Mouse (Mus musculus): ENCODE measurements at regions not wholly inside any gene's neighbourhood (a gene's known extent, or its start where the extent isn't known, plus 50 kb on each side); places are given as distances from the start of the nearest gene placed in this dataset.
"Not testable (repeated sequence)": the region's sequence is repeated elsewhere in the genome, so short reads cannot be mapped to it uniquely, and the experiment has no call there.

GRCm38 (mm10) chr5:129361527-129361926 lies 139.5 kb upstream of the Sfswap start:
- TF ChIP-seq MYOD1 (IDR thresholded peaks at IDR 0.05; ENCODE audit: control insufficient read depth, insufficient read length, low read depth) (no peak), MAX (IDR thresholded peaks at IDR 0.05) (no peak), CEBPB (IDR thresholded peaks at IDR 0.05; ENCODE audit: low read depth) (no peak), USF1 (IDR thresholded peaks at IDR 0.05; ENCODE audit: low read depth) (no peak), MYOG (IDR thresholded peaks at IDR 0.05; ENCODE audit: control insufficient read depth, extremely low read depth, insufficient read length) (no peak), FOSL1 (IDR thresholded peaks at IDR 0.05; ENCODE audit: insufficient read depth, low read length, poor library complexity, severe bottlenecking) (no peak), CTCF (IDR thresholded peaks at IDR 0.05; ENCODE audit: control insufficient read depth, insufficient read depth, insufficient read length) (no peak)
- no peaks in the 10 kb centered on the region for H3K36me3 ChIP-seq (ENCODE audit: control insufficient read depth, insufficient read depth)
- no peaks in the 10 kb centered on the region for H3K79me3 ChIP-seq (ENCODE audit: low read depth)
- H3ac ChIP-seq (ENCODE audit: control insufficient read depth, insufficient read length, low read depth), result no peak overlapping the region
- peaks cover 24% of the 10 kb centered on the region for H3K27me3 ChIP-seq (ENCODE audit: control insufficient read depth, insufficient read depth, insufficient read length)
- H3K79me2 ChIP-seq (ENCODE audit: control insufficient read depth, insufficient read depth), result no peaks in the 10 kb centered on the region
- no peak overlapping the region for H3K4me3 ChIP-seq (ENCODE audit: insufficient read depth, poor library complexity, severe bottlenecking)

GRCm38 (mm10) chr5:129363189-129363588 lies 137.8 kb upstream of the Sfswap start:
- no peaks in the 10 kb centered on the region for H3K79me2 ChIP-seq (ENCODE audit: control insufficient read depth, insufficient read depth)
- TF ChIP-seq MYOG (IDR thresholded peaks at IDR 0.05; ENCODE audit: control insufficient read depth, extremely low read depth, insufficient read length), result no peak
- no peak for TF ChIP-seq CTCF (IDR thresholded peaks at IDR 0.05; ENCODE audit: control insufficient read depth, insufficient read depth, insufficient read length)
- no peak for TF ChIP-seq MYOD1 (IDR thresholded peaks at IDR 0.05; ENCODE audit: control insufficient read depth, insufficient read length, low read depth)
- TF ChIP-seq FOSL1 (IDR thresholded peaks at IDR 0.05; ENCODE audit: insufficient read depth, low read length, poor library complexity, severe bottlenecking), result no peak
- no peak for TF ChIP-seq CEBPB (IDR thresholded peaks at IDR 0.05; ENCODE audit: low read depth)
- TF ChIP-seq MAX (IDR thresholded peaks at IDR 0.05), result no peak
- TF ChIP-seq USF1 (IDR thresholded peaks at IDR 0.05; ENCODE audit: low read depth), result no peak
- peaks cover 17% of the 10 kb centered on the region for H3K27me3 ChIP-seq (ENCODE audit: control insufficient read depth, insufficient read depth, insufficient read length)

DNA sequence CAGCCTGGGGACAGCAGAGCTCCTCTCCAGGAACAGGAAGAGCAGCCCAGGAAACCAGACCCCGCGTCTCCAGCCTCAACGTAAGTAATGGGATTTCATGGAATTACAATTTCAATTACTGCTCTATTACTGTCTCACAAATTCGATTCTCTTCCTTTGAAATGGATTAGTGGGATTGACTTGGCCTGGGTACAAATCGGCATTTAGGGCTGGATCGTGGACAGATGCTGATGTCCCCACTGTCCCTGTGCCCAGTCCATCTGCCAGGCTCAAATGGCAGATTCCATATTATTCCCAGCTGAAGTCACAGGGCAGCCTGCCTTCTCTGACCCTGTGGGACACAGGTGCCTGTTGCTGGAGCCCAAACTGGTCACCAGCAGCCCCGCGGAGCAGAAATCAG lies 136.0 kb upstream of the Sfswap start:
- no peak overlapping the region for H3ac ChIP-seq (ENCODE audit: control insufficient read depth, insufficient read length, low read depth)
- TF ChIP-seq USF1 (IDR thresholded peaks at IDR 0.05; ENCODE audit: low read depth) (no peak), CEBPB (IDR thresholded peaks at IDR 0.05; ENCODE audit: low read depth) (no peak), MYOD1 (IDR thresholded peaks at IDR 0.05; ENCODE audit: control insufficient read depth, insufficient read length, low read depth) (no peak), CTCF (IDR thresholded peaks at IDR 0.05; ENCODE audit: control insufficient read depth, insufficient read depth, insufficient read length) (no peak), FOSL1 (IDR thresholded peaks at IDR 0.05; ENCODE audit: insufficient read depth, low read length, poor library complexity, severe bottlenecking) (no peak), MAX (IDR thresholded peaks at IDR 0.05) (no peak), MYOG (IDR thresholded peaks at IDR 0.05; ENCODE audit: control insufficient read depth, extremely low read depth, insufficient read length) (no peak)
- H3K79me3 ChIP-seq (ENCODE audit: low read depth), result no peaks in the 10 kb centered on the region

More at GRCm38 (mm10) chr5:129363189-129363588, 137.8 kb upstream of the Sfswap start:
- no peak overlapping the region for H3ac ChIP-seq (ENCODE audit: control insufficient read depth, insufficient read length, low read depth)
- no peaks in the 10 kb centered on the region for H3K79me3 ChIP-seq (ENCODE audit: low read depth)
- H3K4me3 ChIP-seq (ENCODE audit: insufficient read depth, poor library complexity, severe bottlenecking), result no peak overlapping the region
- no peaks in the 10 kb centered on the region for H3K36me3 ChIP-seq (ENCODE audit: control insufficient read depth, insufficient read depth)

GRCm38 (mm10) chr5:129367266-129367665 lies 133.8 kb upstream of the Sfswap start:
- TF ChIP-seq MAX (IDR thresholded peaks at IDR 0.05), result no peak
- no peak for TF ChIP-seq MYOD1 (IDR thresholded peaks at IDR 0.05; ENCODE audit: control insufficient read depth, insufficient read length, low read depth)
- no peak for TF ChIP-seq CTCF (IDR thresholded peaks at IDR 0.05; ENCODE audit: control insufficient read depth, insufficient read depth, insufficient read length)
- no peak for TF ChIP-seq FOSL1 (IDR thresholded peaks at IDR 0.05; ENCODE audit: insufficient read depth, low read length, poor library complexity, severe bottlenecking)
- no peak for TF ChIP-seq MYOG (IDR thresholded peaks at IDR 0.05; ENCODE audit: control insufficient read depth, extremely low read depth, insufficient read length)
- no peak for TF ChIP-seq USF1 (IDR thresholded peaks at IDR 0.05; ENCODE audit: low read depth)
- no peak for TF ChIP-seq CEBPB (IDR thresholded peaks at IDR 0.05; ENCODE audit: low read depth)
- Histone ChIP-seq H3ac (ENCODE audit: control insufficient read depth, insufficient read length, low read depth) (no peak overlapping the region), H3K79me2 (ENCODE audit: control insufficient read depth, insufficient read depth) (no peaks in the 10 kb centered on the region), H3K79me3 (ENCODE audit: low read depth) (no peaks in the 10 kb centered on the region), H3K36me3 (ENCODE audit: control insufficient read depth, insufficient read depth) (no peaks in the 10 kb centered on the region), H3K4me3 (ENCODE audit: insufficient read depth, poor library complexity, severe bottlenecking) (no peak overlapping the region), H3K27me3 (ENCODE audit: control insufficient read depth, insufficient read depth, insufficient read length) (peaks cover 12% of the 10 kb centered on the region)

More for the DNA sequence above, 136.0 kb upstream of the Sfswap start:
- Histone ChIP-seq H3K36me3 (ENCODE audit: control insufficient read depth, insufficient read depth) (no peaks in the 10 kb centered on the region), H3K27me3 (ENCODE audit: control insufficient read depth, insufficient read depth, insufficient read length) (peaks cover 17% of the 10 kb centered on the region), H3K79me2 (ENCODE audit: control insufficient read depth, insufficient read depth) (no peaks in the 10 kb centered on the region), H3K4me3 (ENCODE audit: insufficient read depth, poor library complexity, severe bottlenecking) (no peak overlapping the region)

- no peak for TF ChIP-seq FOSL1 (IDR thresholded peaks at IDR 0.05; ENCODE audit: insufficient read depth, low read length, poor library complexity, severe bottlenecking)
- TF ChIP-seq MAX (IDR thresholded peaks at IDR 0.05), result no peak
- no peak for TF ChIP-seq CTCF (IDR thresholded peaks at IDR 0.05; ENCODE audit: control insufficient read depth, insufficient read depth, insufficient read length)
- no peak for TF ChIP-seq CEBPB (IDR thresholded peaks at IDR 0.05; ENCODE audit: low read depth)
- no peak for TF ChIP-seq MYOD1 (IDR thresholded peaks at IDR 0.05; ENCODE audit: control insufficient read depth, insufficient read length, low read depth)
- TF ChIP-seq USF1 (IDR thresholded peaks at IDR 0.05; ENCODE audit: low read depth), result peak; percentile 21
- H3ac ChIP-seq (ENCODE audit: control insufficient read depth, insufficient read length, low read depth), result no peak overlapping the region
- H3K79me2 ChIP-seq (ENCODE audit: control insufficient read depth, insufficient read depth), result no peaks in the 10 kb centered on the region
- H3K4me3 ChIP-seq (ENCODE audit: insufficient read depth, poor library complexity, severe bottlenecking), result no peak overlapping the region
- no peaks in the 10 kb centered on the region for H3K79me3 ChIP-seq (ENCODE audit: low read depth)
- no peaks in the 10 kb centered on the region for H3K27me3 ChIP-seq (ENCODE audit: control insufficient read depth, insufficient read depth, insufficient read length)
- no peaks in the 10 kb centered on the region for H3K36me3 ChIP-seq (ENCODE audit: control insufficient read depth, insufficient read depth)
Observed at GRCm38 (mm10) chr5:129380861-129381260, 120.2 kb upstream of the Sfswap start.

DNA sequence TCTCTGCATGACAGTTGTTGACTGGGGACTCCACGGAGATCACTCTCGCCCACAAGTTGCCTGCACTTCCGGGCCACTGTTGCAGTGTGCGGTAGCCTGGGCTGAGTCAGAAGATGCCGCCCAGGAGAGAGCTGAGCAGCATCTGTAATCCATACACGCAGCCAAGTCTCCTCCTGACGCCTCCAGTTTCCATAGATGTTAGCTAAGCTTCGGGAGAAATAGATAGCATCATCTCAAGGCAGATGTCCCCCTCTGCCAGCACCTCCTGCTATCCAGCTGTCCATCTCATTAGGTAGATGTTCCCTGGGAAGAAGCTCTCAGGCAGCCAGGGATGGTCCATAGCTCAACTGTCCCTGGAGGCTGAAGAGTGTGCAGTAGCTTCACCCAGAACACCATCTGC lies 116.0 kb upstream of the Sfswap start:
- Histone ChIP-seq H3ac (ENCODE audit: control insufficient read depth, insufficient read length, low read depth) (no peak overlapping the region), H3K79me2 (ENCODE audit: control insufficient read depth, insufficient read depth) (no peaks in the 10 kb centered on the region), H3K36me3 (ENCODE audit: control insufficient read depth, insufficient read depth) (no peaks in the 10 kb centered on the region), H3K79me3 (ENCODE audit: low read depth) (no peaks in the 10 kb centered on the region), H3K27me3 (ENCODE audit: control insufficient read depth, insufficient read depth, insufficient read length) (peaks cover 14% of the 10 kb centered on the region), H3K4me3 (ENCODE audit: insufficient read depth, poor library complexity, severe bottlenecking) (no peak overlapping the region)
- TF ChIP-seq MYOG (IDR thresholded peaks at IDR 0.05; ENCODE audit: control insufficient read depth, extremely low read depth, insufficient read length) (no peak), CTCF (IDR thresholded peaks at IDR 0.05; ENCODE audit: control insufficient read depth, insufficient read depth, insufficient read length) (no peak), FOSL1 (IDR thresholded peaks at IDR 0.05; ENCODE audit: insufficient read depth, low read length, poor library complexity, severe bottlenecking) (no peak), MYOD1 (IDR thresholded peaks at IDR 0.05; ENCODE audit: control insufficient read depth, insufficient read length, low read depth) (no peak), MAX (IDR thresholded peaks at IDR 0.05) (no peak), USF1 (IDR thresholded peaks at IDR 0.05; ENCODE audit: low read depth) (no peak), CEBPB (IDR thresholded peaks at IDR 0.05; ENCODE audit: low read depth) (no peak)

DNA sequence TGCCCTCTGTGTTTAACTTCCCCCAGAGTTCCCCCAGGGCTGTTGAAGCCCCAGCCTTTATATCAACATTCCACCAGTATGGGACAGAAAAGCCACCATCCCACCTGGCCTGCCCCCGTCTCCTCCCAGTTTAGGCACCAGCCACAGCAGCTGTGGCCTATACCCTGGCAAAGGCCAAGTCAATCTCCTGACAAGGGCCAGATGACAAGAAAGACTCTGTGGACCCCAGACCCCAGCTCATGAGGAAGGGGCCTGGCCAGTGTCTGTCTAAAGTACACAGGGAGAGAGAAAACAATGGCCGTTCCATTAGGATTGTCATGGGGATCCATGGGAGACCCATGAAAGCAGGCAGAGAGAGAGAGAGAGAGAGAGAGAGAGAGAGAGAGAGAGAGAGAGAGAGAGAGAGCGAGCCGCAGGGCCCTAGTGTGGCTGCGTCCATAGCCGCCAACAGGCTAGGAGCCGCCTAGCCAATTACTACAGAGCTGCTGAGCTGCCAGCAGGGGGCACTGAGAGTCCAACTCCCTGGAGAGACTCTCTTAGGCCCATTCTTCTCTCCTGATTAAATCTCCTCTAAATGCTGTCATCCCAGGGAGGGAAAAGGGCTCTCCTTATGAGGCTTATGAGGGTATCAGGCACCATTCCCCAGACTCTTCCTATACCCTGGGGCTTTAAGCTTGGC lies 114.9 kb upstream of the Sfswap start:
- H3K36me3 ChIP-seq (ENCODE audit: control insufficient read depth, insufficient read depth); H3K79me3 ChIP-seq (ENCODE audit: low read depth); H3ac ChIP-seq (ENCODE audit: control insufficient read depth, insufficient read length, low read depth); H3K4me3 ChIP-seq (ENCODE audit: insufficient read depth, poor library complexity, severe bottlenecking); H3K79me2 ChIP-seq (ENCODE audit: control insufficient read depth, insufficient read depth): not testable (repeated sequence)
- peaks cover 14% of the 10 kb centered on the region for H3K27me3 ChIP-seq (ENCODE audit: control insufficient read depth, insufficient read depth, insufficient read length)

GRCm38 (mm10) chr5:129386671-129387070 lies 114.3 kb upstream of the Sfswap start:
- not testable (repeated sequence) for H3K4me3 ChIP-seq (ENCODE audit: insufficient read depth, poor library complexity, severe bottlenecking); H3K79me2 ChIP-seq (ENCODE audit: control insufficient read depth, insufficient read depth); H3ac ChIP-seq (ENCODE audit: control insufficient read depth, insufficient read length, low read depth); H3K79me3 ChIP-seq (ENCODE audit: low read depth); H3K36me3 ChIP-seq (ENCODE audit: control insufficient read depth, insufficient read depth)
- peaks cover 14% of the 10 kb centered on the region for H3K27me3 ChIP-seq (ENCODE audit: control insufficient read depth, insufficient read depth, insufficient read length)

Data from C2C12 (cell line).